Mouse (Mus musculus) brain, embryonic 14.5 days (tissue): ENCODE measurements at regions not wholly inside any gene's neighbourhood (a gene's known extent, or its start where the extent isn't known, plus 50 kb on each side); places are given as distances from the start of the nearest gene placed in this dataset.

Experiments
- CTCF ChIP-seq: fragments of 200-500 bp; IDR thresholded peaks from 2 replicates; pipeline ENCODE4 v1.5.1; 2012; ENCODE audit warnings: inconsistent platforms, mild to moderate bottlenecking, moderate library complexity, borderline replicate concordance; ENCODE audit not compliant: insufficient read depth, insufficient read length; ENCODE audit errors: extremely low read depth
- POLR2A ChIP-seq: fragments of 200-500 bp; IDR thresholded peaks from 2 replicates; pipeline ENCODE4 v1.6.1; 2012; ENCODE audit warnings: mild to moderate bottlenecking, inconsistent platforms, borderline replicate concordance; ENCODE audit not compliant: poor library complexity, insufficient read depth, insufficient read length, severe bottlenecking; ENCODE audit errors: extremely low read depth

DNA sequence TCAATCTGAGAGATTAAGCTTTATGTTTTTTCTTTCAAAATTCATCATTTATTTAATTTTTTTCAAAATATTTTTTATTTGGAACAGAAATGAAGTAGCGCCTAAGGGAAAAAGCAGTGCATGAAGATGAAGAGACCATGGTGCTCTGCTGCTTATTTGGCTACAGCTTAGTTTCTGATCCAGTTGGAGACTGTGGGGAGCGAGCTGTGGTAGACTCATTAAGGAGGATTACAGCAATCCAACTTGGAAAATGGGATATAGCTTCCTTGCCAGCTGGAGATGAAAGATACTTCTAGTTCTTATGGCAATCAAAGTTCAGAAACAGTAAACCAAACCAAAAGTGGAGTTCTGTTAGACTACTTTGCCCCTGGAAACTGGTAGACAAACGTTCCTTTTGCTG lies 98.8 kb upstream of the Col11a1 start:
- TF ChIP-seq CTCF (no peak), POLR2A (no peak)
